Mouse (Mus musculus) cerebellum, adult 2 months (tissue): ENCODE measurements at regions not wholly inside any gene's neighbourhood (a gene's known extent, or its start where the extent isn't known, plus 50 kb on each side); places are given as distances from the start of the nearest gene placed in this dataset.

Source experiments
- DNase-seq, 2 experiments: peaks; one replicate each; pipeline ENCODE4 v3.0.0; 2021
- H3K27ac ChIP-seq: fragments of 200-500 bp; 2 replicates; pipeline ENCODE4 v1.5.1; 2012; ENCODE audit warnings: low read length, control low read depth, inconsistent platforms; ENCODE audit not compliant: insufficient read depth
- H3K27me3 ChIP-seq: fragments of 200-500 bp; 2 replicates; pipeline ENCODE4 v1.6.1; 2012; ENCODE audit warnings: inconsistent platforms, mild to moderate bottlenecking, low read length, moderate library complexity; ENCODE audit not compliant: control insufficient read depth, insufficient read depth
- H3K4me1 ChIP-seq: fragments of 200-500 bp; 2 replicates; pipeline ENCODE4 v1.6.1; 2011; ENCODE audit warnings: low read length; ENCODE audit not compliant: control insufficient read depth, insufficient read depth
- H3K4me3 ChIP-seq: fragments of 200-500 bp; replicated peaks from 2 replicates; pipeline ENCODE3; 2011; ENCODE audit warnings: mild to moderate bottlenecking, low read depth, low read length, control low read depth; ENCODE audit not compliant: insufficient read depth
- CTCF ChIP-seq: fragments of 200-500 bp; IDR thresholded peaks from 2 replicates; pipeline ENCODE4 v1.5.1; 2011; ENCODE audit warnings: low read depth, mild to moderate bottlenecking, control low read depth, low read length, moderate library complexity, borderline replicate concordance; ENCODE audit not compliant: insufficient read depth
- POLR2A ChIP-seq: fragments of 200-500 bp; IDR thresholded peaks from 2 replicates; pipeline ENCODE4 v1.6.1; 2011; ENCODE audit warnings: low read length, control low read depth, borderline replicate concordance; ENCODE audit not compliant: insufficient read depth
- WGBS: fragments of 180-500 bp; shearing (Covaris S2); methylation state at CpG from one replicate; pipeline ENCODE4 v1.1.7; 2018; 5-methylcytosine and 5-hydroxymethylcytosine counted together

DNA sequence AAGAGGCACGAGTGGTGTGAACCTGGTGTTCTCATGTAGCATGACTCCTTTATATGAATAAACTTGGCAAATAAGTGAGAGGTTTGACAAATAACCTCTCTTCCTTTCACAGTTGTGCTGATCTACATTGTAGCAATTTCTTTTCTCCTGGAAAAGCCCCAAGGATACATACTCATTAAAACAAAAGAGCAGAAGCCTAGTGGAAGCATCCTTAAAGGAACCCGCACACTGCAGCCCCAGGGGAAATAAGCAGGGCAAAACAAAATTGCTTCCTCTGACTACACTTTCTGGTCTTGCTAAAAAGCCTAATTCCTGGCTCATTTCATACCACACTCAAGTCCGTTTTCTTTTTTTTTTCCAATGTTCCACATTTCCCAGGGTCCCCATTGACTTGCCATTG, 72.7 kb upstream of the Gm10184 start:
- 82% methylated on average over 3 of the region's 3 CpGs for WGBS
- no peak overlapping the region for H3K27ac ChIP-seq
- H3K4me1 ChIP-seq: no peaks in the 10 kb centered on the region
- no peak overlapping the region for H3K4me3 ChIP-seq
- no peak for DNase-seq
- H3K27me3 ChIP-seq: no peaks in the 10 kb centered on the region
- no peak for TF ChIP-seq CTCF
- TF ChIP-seq POLR2A: no peak

DNA sequence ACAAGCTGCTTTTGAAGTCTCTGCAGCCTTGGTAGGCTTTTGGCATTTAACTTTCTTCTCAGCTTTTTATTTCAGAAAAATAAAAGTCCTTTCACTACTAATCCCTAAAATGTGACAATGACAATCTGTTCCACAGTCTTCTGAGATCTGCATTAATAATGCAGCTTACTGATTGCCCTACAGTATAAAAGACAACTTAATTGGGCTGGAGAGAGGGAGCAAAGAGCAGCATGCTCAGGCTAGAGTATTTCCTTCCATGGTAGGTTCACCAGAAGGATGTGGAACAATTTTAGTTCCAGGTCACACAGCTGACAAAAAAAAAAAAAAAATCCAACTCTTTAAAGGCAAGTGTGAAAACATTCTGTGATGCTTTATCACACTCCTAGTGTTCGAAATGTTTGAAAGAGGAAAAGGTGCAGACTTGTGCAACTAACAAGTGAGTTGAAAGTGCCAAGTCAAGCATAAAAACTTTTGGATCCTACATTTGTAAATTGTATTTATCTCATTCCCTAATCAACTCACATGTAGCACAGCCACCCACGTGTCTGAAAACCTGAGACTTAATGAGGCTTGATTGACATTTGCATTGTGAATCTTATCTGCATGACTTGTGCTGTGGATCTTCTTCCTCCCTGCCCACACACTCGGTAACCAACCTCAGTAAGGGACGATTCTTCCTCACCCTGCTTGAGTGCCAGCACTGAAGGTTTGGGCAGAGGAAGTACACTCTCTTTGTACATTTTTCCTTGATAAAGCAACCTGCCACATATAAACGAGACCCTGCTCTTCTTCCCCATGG, 69.0 kb upstream of the Gm10184 start:
- whole genome bisulfite sequencing: 48% methylated on average over 5 of the region's 5 CpGs
- no peaks in the 10 kb centered on the region for H3K4me1 ChIP-seq
- H3K4me3 ChIP-seq: no peak overlapping the region
- H3K27ac ChIP-seq: no peak overlapping the region
- no peak for DNase-seq
- no peaks in the 10 kb centered on the region for H3K27me3 ChIP-seq
- TF ChIP-seq POLR2A (no peak), CTCF (no peak)

DNA sequence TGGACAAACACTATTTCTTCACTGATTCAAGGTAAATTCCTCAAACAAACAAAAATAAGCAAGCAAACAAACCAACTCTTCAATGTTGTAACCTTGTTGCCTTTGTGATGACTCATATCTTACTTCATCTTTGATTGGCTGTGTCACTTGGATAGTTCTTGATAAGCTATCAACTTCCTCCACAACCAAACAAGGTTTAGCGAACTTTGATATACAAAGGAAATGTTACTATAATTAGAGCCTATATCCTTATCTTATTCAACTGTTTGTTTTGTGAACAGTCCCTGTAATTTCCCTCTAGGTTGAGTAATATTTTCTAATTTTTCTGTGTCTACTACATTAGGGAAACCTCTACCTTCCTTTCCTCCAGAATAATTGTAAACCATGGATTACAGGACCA, 52.8 kb upstream of the Gm10184 start:
- 93% methylated on average over 1 of the region's 1 CpGs for WGBS
- no peak overlapping the region for H3K4me3 ChIP-seq
- TF ChIP-seq CTCF: no peak
- no peak for TF ChIP-seq POLR2A

DNA sequence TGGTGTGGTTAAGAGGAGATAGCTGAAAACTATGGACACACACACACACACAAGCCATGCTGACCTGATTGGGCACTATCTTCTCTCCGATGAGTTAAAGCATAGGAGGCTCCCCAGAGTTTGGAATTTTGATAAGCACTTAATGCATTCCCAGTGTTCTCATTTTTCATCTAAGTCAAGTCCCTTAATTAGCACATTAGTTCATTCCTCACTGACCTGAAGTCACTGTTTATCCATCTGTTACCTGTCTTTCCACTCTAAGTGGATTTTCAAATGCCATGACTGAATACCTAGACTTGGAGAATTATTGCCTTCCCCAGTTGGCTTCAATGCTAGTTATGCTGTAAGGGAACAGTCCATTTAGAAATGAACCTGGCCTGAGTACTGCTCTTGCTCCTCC, 51.2 kb upstream of the Gm10184 start:
- H3K27ac ChIP-seq: no peak overlapping the region
- WGBS: 51% methylated on average over 1 of the region's 1 CpGs
- H3K4me3 ChIP-seq: no peak overlapping the region
- DNase-seq: peak in 1 of 2 experiments; percentile 73
- TF ChIP-seq POLR2A: no peak
- TF ChIP-seq CTCF: no peak
- H3K4me1 ChIP-seq: peaks cover 7% of the 10 kb centered on the region; the same call in 1 of the 2 replicates
- no peaks in the 10 kb centered on the region for H3K27me3 ChIP-seq

More for the DNA sequence above, 52.8 kb upstream of the Gm10184 start:
- Histone ChIP-seq H3K27ac (no peak overlapping the region), H3K27me3 (no peaks in the 10 kb centered on the region), H3K4me1 (peaks cover 7% of the 10 kb centered on the region; the same call in 1 of the 2 replicates)
- DNase-seq: no peak

DNA sequence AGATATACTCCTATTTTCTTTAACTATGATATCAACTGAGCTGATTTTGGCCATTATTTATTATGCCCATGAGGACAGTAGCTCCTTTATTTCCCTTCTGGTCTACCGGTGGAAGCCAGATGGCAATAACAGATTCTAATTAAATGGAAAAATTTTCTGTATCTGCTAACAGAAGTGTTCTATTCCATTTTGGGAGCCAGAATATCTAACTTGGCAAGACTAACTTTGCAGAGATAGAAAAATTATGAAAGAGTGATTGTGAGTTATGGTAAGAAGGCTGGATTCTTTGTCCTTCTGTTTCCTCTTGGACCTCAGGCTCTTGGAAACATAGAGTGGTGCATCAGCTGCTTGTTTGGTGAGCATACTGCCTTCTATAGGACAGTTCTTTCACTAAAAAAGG, 50.1 kb upstream of the Gm10184 start:
- Histone ChIP-seq H3K27me3 (no peaks in the 10 kb centered on the region), H3K4me1 (peaks cover 7% of the 10 kb centered on the region; the same call in 1 of the 2 replicates), H3K4me3 (no peak overlapping the region), H3K27ac (no peak overlapping the region)
- WGBS: 9% methylated on average over 1 of the region's 1 CpGs
- TF ChIP-seq POLR2A (no peak), CTCF (no peak)
- peak in 1 of 2 experiments; percentile 78 for DNase-seq
